Mouse (Mus musculus): ENCODE results near the gene P2rx6.

DNA sequence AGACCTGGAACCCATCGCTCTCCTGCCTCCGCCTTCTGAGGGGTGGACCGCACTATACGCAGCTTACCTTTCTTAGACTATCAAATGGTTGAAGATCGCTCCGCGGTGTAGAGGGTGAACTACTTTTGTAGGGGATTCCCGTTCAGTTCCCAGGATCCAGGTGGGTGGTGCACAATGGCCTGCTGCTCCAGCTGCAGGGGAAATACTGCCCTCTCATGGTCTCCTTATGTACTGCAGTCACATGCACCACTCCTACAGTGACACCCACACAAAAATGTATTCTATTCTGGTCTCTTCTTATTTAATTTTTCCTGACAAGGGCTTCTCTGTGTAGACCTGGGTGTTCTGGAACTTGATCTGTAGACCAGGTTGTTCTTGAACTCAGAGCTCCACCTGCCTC is 21.4 kb downstream of the P2rx6 start, which contains the start of gene Slc7a4:
- TF ChIP-seq CTCF (IDR thresholded peaks at IDR 0.05; ENCODE audit: low read depth), result peak; percentile 34; the same call in 1 of the 2 replicates
- TF ChIP-seq EP300 (IDR thresholded peaks at IDR 0.05; ENCODE audit: low read depth), result no peak

All from heart, postnatal 0 days (tissue).